Mouse (Mus musculus): ENCODE data around the gene P2ry6.

DNA sequence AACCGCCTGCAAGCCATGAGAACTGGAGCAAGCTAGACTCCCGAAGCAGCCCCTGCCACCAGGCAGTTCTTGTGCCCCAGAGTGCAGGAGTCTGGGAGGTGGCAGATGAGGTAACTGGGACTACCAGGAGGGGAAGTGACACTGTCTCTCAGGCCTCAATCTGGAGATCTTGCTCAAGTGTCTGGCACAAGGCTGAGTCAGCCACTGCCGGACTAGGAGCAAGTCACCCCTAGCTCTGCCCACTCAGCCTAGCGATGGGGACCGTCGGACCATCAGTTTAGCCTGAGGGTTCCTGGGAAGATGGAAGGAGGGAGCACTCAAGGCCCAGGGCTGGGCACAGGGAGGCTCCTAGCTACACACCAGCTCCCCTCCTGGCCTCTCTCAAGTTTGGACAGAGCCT lies 10.2 kb downstream of the P2ry6 start:
- TF ChIP-seq CTCF (conservative IDR thresholded peaks at IDR 0.05; ENCODE audit: low read length) (no peak), POU5F1 (IDR thresholded peaks at IDR 0.05; ENCODE audit: borderline replicate concordance, low read length) (no peak)

Data from E14TG2a.4 (cell line).